Comparison of ENCODE assay signal across 10 mouse cellular contexts in the genomic region with DNA sequence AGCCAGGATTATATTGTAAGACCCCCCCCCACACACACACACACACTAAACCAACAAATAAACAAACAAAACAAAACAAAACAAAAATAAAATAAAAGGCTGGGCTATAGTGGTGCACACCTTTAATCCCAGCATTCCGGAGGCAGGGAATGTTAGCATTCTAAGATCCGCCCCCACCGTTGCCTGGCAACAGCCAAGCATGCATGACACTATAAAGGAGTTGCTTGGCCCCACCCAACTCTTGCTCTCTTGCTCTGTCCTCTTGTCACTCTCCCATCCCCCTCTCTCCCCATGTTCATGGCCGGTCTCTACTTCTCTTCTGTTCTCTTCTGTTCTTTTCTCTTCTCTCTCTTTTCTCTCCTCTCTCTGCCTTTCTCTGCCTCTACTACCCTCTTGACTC.
DNase-seq lines count a peak whose midpoint lies in the region; ATAC-seq and TF ChIP-seq lines count a peak whose summit lies in the region.
"Had no signal": no experiment of that assay in that cellular context is flagged by ENCODE, and none has a peak within 500 bp of the region (broad histone marks: within the 10 kb centered on the region; RNA-seq: fewer than 3 reads in every experiment).

No protein-coding gene starts in this region.

- no peaks in the 10 kb centered on the region for H3K36me3 ChIP-seq in hindbrain, embryonic 10.5 days
- H3K36me3 ChIP-seq in hindbrain, embryonic 16.5 days (ENCODE audit: control insufficient read depth, insufficient read depth, low read length): no peaks in the 10 kb centered on the region
- no peaks in the 10 kb centered on the region for H3K36me3 ChIP-seq in ES-E14 (ENCODE audit: control insufficient read depth, insufficient read depth, low read length, poor library complexity, severe bottlenecking)
- H3K36me3 ChIP-seq in hindbrain, embryonic 12.5 days: no peaks in the 10 kb centered on the region

- peak; percentile 62 for DNase-seq in hindbrain, embryonic 10.5 days (ENCODE audit: low spot score)
- DNase-seq in ES-E14 (ENCODE audit: low read depth, low spot score): peak; percentile 98
- peak; percentile 61 to 72 for DNase-seq in kidney, postnatal 25 days
- DNase-seq in left cerebral cortex, adult 11 months (ENCODE audit: low spot score): no peak
- no peak for DNase-seq in layer of hippocampus, adult 8-10 months (ENCODE audit: low spot score in 2 of 2)
- DNase-seq in gastrocnemius, adult 8-10 months (ENCODE audit: low spot score in 2 of 2): no peak
- DNase-seq: cerebellum, adult 11 months; thymus, adult 18-20 months had no signal

- no peak overlapping the region for H3K4me2 ChIP-seq in hindbrain, embryonic 16.5 days (ENCODE audit: low read length)
- H3K4me2 ChIP-seq in hindbrain, embryonic 12.5 days (replicated peaks): no peak overlapping the region

- no peak overlapping the region for H3K4me3 ChIP-seq in hindbrain, embryonic 10.5 days
- no peak overlapping the region for H3K4me3 ChIP-seq in hindbrain, embryonic 16.5 days (ENCODE audit: low read length)
- peak overlapping the region; percentile 8 to 19; a peak in 1 of 4 replicates for H3K4me3 ChIP-seq in ES-E14 (ENCODE audit: insufficient read depth in 1 of 2, low read depth in 1 of 2, low read length in 2 of 2, poor library complexity in 1 of 2, severe bottlenecking in 1 of 2)
- H3K4me3 ChIP-seq in hindbrain, embryonic 12.5 days: no peak overlapping the region

- peaks cover 19% of the 10 kb centered on the region for H3K4me1 ChIP-seq in hindbrain, embryonic 10.5 days (replicated peaks)
- no peaks in the 10 kb centered on the region for H3K4me1 ChIP-seq in hindbrain, embryonic 16.5 days (ENCODE audit: control insufficient read depth, insufficient read depth, low read depth, low read length)
- H3K4me1 ChIP-seq in ES-E14 (ENCODE audit: control insufficient read depth in 2 of 2, insufficient read depth in 2 of 2, low read length in 2 of 2, poor library complexity in 1 of 2): peaks cover 7 to 28% of the 10 kb centered on the region in 2 experiments
- H3K4me1 ChIP-seq in hindbrain, embryonic 12.5 days: peaks cover 6% of the 10 kb centered on the region; the same call in 1 of the 2 replicates

- H3K9ac ChIP-seq in hindbrain, embryonic 16.5 days (ENCODE audit: low read depth, low read length): no peak overlapping the region
- H3K9ac ChIP-seq in ES-E14 (ENCODE audit: insufficient read depth, low read depth, low read length, poor library complexity, severe bottlenecking): no peak overlapping the region; the same call in 1 of the 2 replicates
- no peak overlapping the region for H3K9ac ChIP-seq in hindbrain, embryonic 12.5 days

- no peak for ATAC-seq in hindbrain, embryonic 16.5 days
- ATAC-seq in hindbrain, embryonic 12.5 days (ENCODE audit: low FRiP score): peak; percentile 63

- H3K9me3 ChIP-seq in hindbrain, embryonic 10.5 days: peaks cover 3% of the 10 kb centered on the region; the same call in 1 of the 2 replicates
- H3K9me3 ChIP-seq in hindbrain, embryonic 16.5 days (ENCODE audit: control insufficient read depth, low read length): no peaks in the 10 kb centered on the region
- H3K9me3 ChIP-seq in ES-E14 (ENCODE audit: control insufficient read depth, insufficient read depth, low read depth, low read length): no peaks in the 10 kb centered on the region
- H3K9me3 ChIP-seq in hindbrain, embryonic 12.5 days (replicated peaks): 0 out of 2 replicates have a peak, but pooled peaks cover 3% of the 10 kb centered on the region

- peak overlapping the region; percentile 73 for H3K27ac ChIP-seq in hindbrain, embryonic 10.5 days
- H3K27ac ChIP-seq in hindbrain, embryonic 16.5 days (ENCODE audit: low read depth, low read length): no peak overlapping the region
- H3K27ac ChIP-seq in ES-E14 (ENCODE audit: insufficient read depth, low read depth, low read length, poor library complexity, severe bottlenecking): peak overlapping the region; percentile 97; the same call in 1 of the 2 replicates
- H3K27ac ChIP-seq in hindbrain, embryonic 12.5 days: no peak overlapping the region

- no peaks in the 10 kb centered on the region for H3K27me3 ChIP-seq in hindbrain, embryonic 10.5 days (ENCODE audit: insufficient read depth, poor library complexity, severe bottlenecking)
- H3K27me3 ChIP-seq in hindbrain, embryonic 16.5 days (replicated peaks; ENCODE audit: control insufficient read depth, insufficient read depth, low read length): no peaks in the 10 kb centered on the region
- no peaks in the 10 kb centered on the region for H3K27me3 ChIP-seq in hindbrain, embryonic 12.5 days

- WGBS in hindbrain, embryonic 10.5 days: 20% methylated on average over 4 of the region's 4 CpGs
- WGBS in hindbrain, embryonic 16.5 days: 21% methylated on average over 4 of the region's 4 CpGs
- WGBS in hindbrain, embryonic 12.5 days: 21% methylated on average over 4 of the region's 4 CpGs

- in situ Hi-C loops in ES-E14 (cut with MboI; ENCODE audit: low sequenced_read_pairs in 2 of 2, unreplicated experiment in 2 of 2): no loop called here

TF ChIP-seq in ES-E14, 5 proteins besides CTCF, POLR2A, EP300 and RAD21:
- TF ChIP-seq ZC3H11A (IDR thresholded peaks at IDR 0.05; ENCODE audit: borderline replicate concordance, low read depth, low read length) (no peak), ZNF384 (IDR thresholded peaks at IDR 0.05; ENCODE audit: low read depth, low read length) (no peak), CHD2 (IDR thresholded peaks at IDR 0.05; ENCODE audit: low read depth, low read length) (no peak), MAFK (IDR thresholded peaks at IDR 0.05; ENCODE audit: insufficient read depth, low read depth, low read length) (no peak), HCFC1 (IDR thresholded peaks at IDR 0.05; ENCODE audit: borderline replicate concordance, insufficient read depth, low read length) (no peak)
TF ChIP-seq in ES-E14: peak in this region for 0.

Comparison
In these comparisons a context has a peak if more than half of its experiments do, and no peak if none do; other contexts are left out.
1. H3K27ac ChIP-seq: peak in hindbrain, embryonic 10.5 days (single experiment) and ES-E14 (single experiment); none in hindbrain, embryonic 16.5 days (single experiment) and hindbrain, embryonic 12.5 days (single experiment).
2. DNase-seq: peak in hindbrain, embryonic 10.5 days (single experiment), ES-E14 (single experiment) and kidney, postnatal 25 days (2 of 2); none in left cerebral cortex, adult 11 months (single experiment), layer of hippocampus, adult 8-10 months (0 of 2) and gastrocnemius, adult 8-10 months (0 of 2).
3. H3K4me3 ChIP-seq: peak in ES-E14 (2 of 2); none in hindbrain, embryonic 10.5 days (single experiment), hindbrain, embryonic 16.5 days (single experiment) and hindbrain, embryonic 12.5 days (single experiment).